Mouse (Mus musculus): ENCODE data around the gene Catip.

GRCm38 (mm10) chr1:74385064-74385463 is 23.2 kb downstream of the Catip start:
- TF ChIP-seq CTCF (IDR thresholded peaks at IDR 0.05; ENCODE audit: insufficient read depth, low read length): no peak
- TF ChIP-seq POLR2A (IDR thresholded peaks at IDR 0.05; ENCODE audit: borderline replicate concordance, extremely low read depth, low read depth, low read length): no peak

Measured in lung, adult 2 months (tissue).